30 mouse cellular contexts compared by ENCODE assay signal in the genomic region with DNA sequence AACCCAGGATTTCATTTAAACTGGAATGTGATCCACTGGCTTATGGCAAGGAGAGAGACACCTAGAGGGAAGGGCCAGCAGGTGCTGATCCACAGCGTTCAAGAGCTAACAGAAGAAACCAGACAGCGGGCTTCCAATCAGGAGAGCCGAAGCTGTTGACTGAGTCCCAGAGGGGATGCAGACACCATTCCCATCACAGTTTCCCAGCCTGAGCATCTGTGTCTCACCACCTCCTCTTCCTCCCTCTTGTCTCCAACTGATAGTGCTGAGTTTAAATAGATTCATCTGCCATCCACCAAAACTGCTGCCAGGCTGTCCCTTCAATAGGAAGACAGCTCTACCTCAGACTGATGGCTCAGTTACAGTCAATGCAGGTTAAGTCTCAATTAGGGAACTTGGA. TPM values are rescaled to one million over a fixed set of nuclear protein-coding genes. Genes with fewer than 3 reads are reported as not detected.
DNase-seq lines count a peak whose midpoint lies in the region; TF ChIP-seq lines count a peak whose summit lies in the region.
"Had no signal": no experiment of that assay in that cellular context is flagged by ENCODE, and none has a peak within 500 bp of the region (broad histone marks: within the 10 kb centered on the region; RNA-seq: fewer than 3 reads in every experiment).

No protein-coding gene starts in this region.

- peak; percentile 24 for TF ChIP-seq CTCF in layer of hippocampus, adult 2 months (conservative IDR thresholded peaks at IDR 0.05)

- no peak overlapping the region for H3K27ac ChIP-seq in layer of hippocampus, adult 2 months
- H3K27ac ChIP-seq: embryonic facial prominence, embryonic 10.5 days; embryonic facial prominence, embryonic 13.5 days; forebrain, embryonic 12.5 days; forebrain, embryonic 15.5 days; heart, adult 2 months; heart, embryonic 10.5 days; heart, embryonic 13.5 days; hindbrain, embryonic 14.5 days; hindbrain, postnatal 0 days had no signal

- no peak overlapping the region for H3K4me3 ChIP-seq in layer of hippocampus, adult 2 months
- H3K4me3 ChIP-seq: embryonic facial prominence, embryonic 10.5 days; embryonic facial prominence, embryonic 13.5 days; erythroblast, embryonic 14.5 days; forebrain, embryonic 12.5 days; forebrain, embryonic 15.5 days; heart, adult 2 months; heart, embryonic 10.5 days; heart, embryonic 13.5 days had no signal

- peak; percentile 17 to 40 for DNase-seq in frontal cortex, postnatal 36 days (ENCODE audit: low spot score in 2 of 2)
- DNase-seq in frontal cortex, postnatal 14 days (ENCODE audit: low spot score in 2 of 2) = no peak
- DNase-seq in layer of hippocampus, adult 2 months (ENCODE audit: low spot score in 2 of 2) = peak; percentile 29 to 35
- no peak for DNase-seq in layer of hippocampus, postnatal 25 days (ENCODE audit: extremely low spot score in 1 of 2, low spot score in 1 of 2)
- DNase-seq in right cerebral cortex, adult 18-20 months = peak; percentile 14
- no peak for DNase-seq in right cerebral cortex, postnatal 10 days (ENCODE audit: low spot score in 2 of 2)
- DNase-seq in telencephalon, adult 2 months (ENCODE audit: low read depth, low spot score) = peak; percentile 29
- DNase-seq: adrenal gland, adult 2 months; adrenal gland, postnatal 14 days; B cell, adult 2 months; cerebellum, adult 11-12 months; cerebellum, adult 8-10 months; cerebellum, postnatal 10 days; cerebellum, postnatal 36 days; embryo, embryonic 11 days; gastrocnemius, postnatal 10 days; gastrocnemius, postnatal 36 days; heart, adult 2 months; heart, postnatal 14 days; heart, postnatal 4 days had no signal

RNA-seq across cellular contexts. Expression of a gene that starts 12.0 kb away (rescaled TPM):
- under 1 TPM; 0.26 to 0.27 TPM for total RNA-seq in layer of hippocampus, adult 2 months (2021)
- under 1 TPM in 1 of 2 experiments, not detected in 1; 0.28 TPM for total RNA-seq in layer of hippocampus, postnatal 25 days (2021)
- total RNA-seq: gastrocnemius, postnatal 10 days; gastrocnemius, postnatal 36 days; granulocyte monocyte progenitor cell, adult 5-6 weeks; heart, adult 2 months; heart, postnatal 14 days; heart, postnatal 4 days had no signal

Comparison
In these comparisons a context has a peak if more than half of its experiments do, and no peak if none do; other contexts are left out.
1. DNase-seq: peak in frontal cortex, postnatal 36 days (2 of 2), layer of hippocampus, adult 2 months (2 of 2), right cerebral cortex, adult 18-20 months (single experiment) and telencephalon, adult 2 months (single experiment); none in frontal cortex, postnatal 14 days (0 of 2), layer of hippocampus, postnatal 25 days (0 of 2) and right cerebral cortex, postnatal 10 days (0 of 2).